Mouse (Mus musculus) heart, postnatal 25 days (tissue): ENCODE data around the gene Cks2. TPM values are rescaled to one million over a fixed set of nuclear protein-coding genes. Genes with fewer than 3 reads are reported as not detected.
"Not testable (repeated sequence)": the region's sequence is repeated elsewhere in the genome, so short reads cannot be mapped to it uniquely, and the experiment has no call there.

Experiments used
- DNase-seq: peaks from one replicate; pipeline ENCODE4 v3.0.0; 2022; ENCODE audit warnings: low spot score
- intact Hi-C: fragments of 180-260 bp; cut with DNase I; formaldehyde crosslinking; loops from one replicate; pipeline ENCODE4 v1.15.1; 2025
- total RNA-seq, 2 experiments: library from RNA; stranded (reverse); gene quantifications; 2 replicates each; pipeline ENCODE4 v1.2.3; 2021

The Cks2 gene
- total RNA-seq, 2 experiments from 2014 or later = 1.8 to 2.5 TPM

- intact Hi-C loops = no loop called here
- DNase-seq = no peak
Observed at GRCm38 (mm10) chr13:51632560-51633218, 12.3 kb upstream of the Cks2 start.

- intact Hi-C loops = not testable (repeated sequence)
Observed at GRCm38 (mm10) chr13:51635384-51635783, 9.6 kb upstream of the Cks2 start.

GRCm38 (mm10) chr13:51638958-51639357, 6.1 kb upstream of the Cks2 start:
- intact Hi-C loops = no loop called here
- DNase-seq = no peak

More at GRCm38 (mm10) chr13:51635384-51635783, 9.6 kb upstream of the Cks2 start:
- not testable (repeated sequence) for DNase-seq

GRCm38 (mm10) chr13:51641424-51641823, 3.6 kb upstream of the Cks2 start:
- intact Hi-C loops = loop anchor here (10.0 kb wide), 1 partner anchor 537 kb away; the partner anchor contains the start of gene Spin1
- DNase-seq = no peak

GRCm38 (mm10) chr13:51642171-51642778, 2.8 kb upstream of the Cks2 start:
- DNase-seq = no peak
- intact Hi-C loops = loop anchor here (10.0 kb wide), 1 partner anchor 537 kb away; the partner anchor contains the start of gene Spin1

- intact Hi-C loops = loop anchor here (10.0 kb wide), 1 partner anchor 539 kb away; the partner anchor contains the start of gene Spin1
- no peak for DNase-seq
Observed at GRCm38 (mm10) chr13:51643924-51644828, 856 bp upstream of the Cks2 start.

- no peak for DNase-seq
Observed at GRCm38 (mm10) chr13:51645872-51646271, 840 bp downstream of the Cks2 start.

GRCm38 (mm10) chr13:51646362-51647027, 1.5 kb downstream of the Cks2 start:
- no peak for DNase-seq
- intact Hi-C loops = loop anchor here (10.0 kb wide), 1 partner anchor 542 kb away; the partner anchor contains the start of gene Spin1

More at GRCm38 (mm10) chr13:51645872-51646271, 840 bp downstream of the Cks2 start:
- intact Hi-C loops = loop anchor here (10.0 kb wide), 1 partner anchor 541 kb away; the partner anchor contains the start of gene Spin1

GRCm38 (mm10) chr13:51647770-51648169, 2.7 kb downstream of the Cks2 start:
- intact Hi-C loops = loop anchor here (10.0 kb wide), 1 partner anchor 543 kb away; the partner anchor contains the start of gene Spin1
- no peak for DNase-seq

- intact Hi-C loops = loop anchor here (10.0 kb wide), 1 partner anchor 543 kb away; the partner anchor contains the start of gene Spin1
Observed at GRCm38 (mm10) chr13:51648237-51648636, 3.2 kb downstream of the Cks2 start.

GRCm38 (mm10) chr13:51649740-51650139, 4.7 kb downstream of the Cks2 start:
- intact Hi-C loops = loop anchor here (10.0 kb wide), 1 partner anchor 545 kb away; the partner anchor contains the start of gene Spin1
- DNase-seq = no peak

More at GRCm38 (mm10) chr13:51648237-51648636, 3.2 kb downstream of the Cks2 start:
- no peak for DNase-seq

- DNase-seq = peak; percentile 89
- intact Hi-C loops = no loop called here
Observed at GRCm38 (mm10) chr13:51651408-51652064, 6.5 kb downstream of the Cks2 start, which contains the start of gene Secisbp2. Secisbp2 (plus strand) TSS chr13:51651697.

GRCm38 (mm10) chr13:51653159-51653558, 8.1 kb downstream of the Cks2 start:
- no peak for DNase-seq
- intact Hi-C loops = no loop called here

GRCm38 (mm10) chr13:51653961-51654360, 8.9 kb downstream of the Cks2 start:
- no peak for DNase-seq

GRCm38 (mm10) chr13:51656516-51657235, 11.6 kb downstream of the Cks2 start:
- no peak for DNase-seq
- intact Hi-C loops = no loop called here

More at GRCm38 (mm10) chr13:51653961-51654360, 8.9 kb downstream of the Cks2 start:
- intact Hi-C loops = no loop called here

- DNase-seq = no peak
- intact Hi-C loops = no loop called here
Observed at GRCm38 (mm10) chr13:51658094-51658493, 13.1 kb downstream of the Cks2 start.

- no peak for DNase-seq
- intact Hi-C loops = no loop called here
Observed at GRCm38 (mm10) chr13:51659573-51659972, 14.5 kb downstream of the Cks2 start.

- no peak for DNase-seq
- intact Hi-C loops = no loop called here
Observed at GRCm38 (mm10) chr13:51663561-51663960, 18.5 kb downstream of the Cks2 start.
